Mouse (Mus musculus) kidney, postnatal 25 days (tissue): ENCODE measurements around the gene Dnmbp.

Experiments used
- DNase-seq, 2 experiments: peaks; one replicate each; pipeline ENCODE4 v3.0.0; 2021; ENCODE audit warnings: mixed read lengths in 2 of 2

Gene Dnmbp

GRCm38 (mm10) chr19:43877364-43877763 lies 62.6 kb downstream of the Dnmbp start:
- no peak for DNase-seq

GRCm38 (mm10) chr19:43875996-43876395 lies 64.0 kb downstream of the Dnmbp start:
- DNase-seq, result no peak

- no peak for DNase-seq
Measured at GRCm38 (mm10) chr19:43874351-43874750, 65.6 kb downstream of the Dnmbp start.

- no peak for DNase-seq
Measured at GRCm38 (mm10) chr19:43870418-43870817, 69.6 kb downstream of the Dnmbp start.

DNA sequence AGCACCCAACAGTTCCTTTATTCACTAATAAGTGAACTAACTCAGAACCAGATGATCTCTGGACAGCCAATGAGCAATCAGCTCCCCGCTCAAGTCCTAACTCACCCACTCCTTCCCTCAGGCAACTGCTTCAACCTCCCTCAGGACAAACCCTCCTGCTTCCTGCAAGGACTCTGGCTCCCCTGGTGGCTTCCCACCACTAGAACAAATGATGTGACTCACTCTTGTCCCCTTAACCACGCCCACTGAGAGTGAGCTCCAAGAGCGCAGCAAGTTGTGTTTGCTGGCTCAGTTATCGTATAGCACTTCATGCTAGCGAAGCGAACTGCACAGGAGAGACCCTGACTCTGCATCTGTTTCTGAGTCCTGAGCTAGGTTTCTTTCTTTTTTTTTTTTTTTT lies 82.6 kb downstream of the Dnmbp start:
- DNase-seq, result no peak

- DNase-seq, result no peak
Measured at GRCm38 (mm10) chr19:43852837-43853545, 87.0 kb downstream of the Dnmbp start.

- DNase-seq, result peak in 1 of 2 experiments; percentile 29
Measured at GRCm38 (mm10) chr19:43851996-43852630, 87.9 kb downstream of the Dnmbp start.

- no peak for DNase-seq
Measured at GRCm38 (mm10) chr19:43850026-43850425, 90.0 kb downstream of the Dnmbp start.

DNA sequence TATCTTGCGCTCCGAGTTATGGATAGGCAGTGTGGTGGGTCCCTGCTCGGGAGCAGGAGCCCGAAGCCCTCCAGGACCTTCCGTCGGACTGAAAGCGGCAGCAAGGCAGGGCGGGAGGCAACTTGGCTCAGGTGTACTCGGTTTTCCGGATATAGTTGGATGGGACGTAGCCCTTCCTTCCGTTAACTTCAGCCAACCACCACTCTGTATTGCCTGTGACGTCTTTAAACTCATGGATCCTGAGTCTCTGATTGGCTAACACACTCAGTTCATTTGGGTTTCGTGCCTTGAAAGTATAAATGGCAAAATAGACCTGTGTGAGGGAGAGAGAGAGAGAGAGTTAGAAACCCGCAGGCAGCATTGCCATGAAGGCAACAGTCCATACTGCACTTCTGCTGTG lies 92.0 kb downstream of the Dnmbp start:
- DNase-seq, result no peak

- no peak for DNase-seq
Measured at GRCm38 (mm10) chr19:43847056-43847455, 92.9 kb downstream of the Dnmbp start.

GRCm38 (mm10) chr19:43845331-43845908 lies 94.6 kb downstream of the Dnmbp start:
- DNase-seq, result peak in 1 of 2 experiments; percentile 5

GRCm38 (mm10) chr19:43843184-43843583 lies 96.8 kb downstream of the Dnmbp start:
- DNase-seq, result peak in 1 of 2 experiments; percentile 34

DNA sequence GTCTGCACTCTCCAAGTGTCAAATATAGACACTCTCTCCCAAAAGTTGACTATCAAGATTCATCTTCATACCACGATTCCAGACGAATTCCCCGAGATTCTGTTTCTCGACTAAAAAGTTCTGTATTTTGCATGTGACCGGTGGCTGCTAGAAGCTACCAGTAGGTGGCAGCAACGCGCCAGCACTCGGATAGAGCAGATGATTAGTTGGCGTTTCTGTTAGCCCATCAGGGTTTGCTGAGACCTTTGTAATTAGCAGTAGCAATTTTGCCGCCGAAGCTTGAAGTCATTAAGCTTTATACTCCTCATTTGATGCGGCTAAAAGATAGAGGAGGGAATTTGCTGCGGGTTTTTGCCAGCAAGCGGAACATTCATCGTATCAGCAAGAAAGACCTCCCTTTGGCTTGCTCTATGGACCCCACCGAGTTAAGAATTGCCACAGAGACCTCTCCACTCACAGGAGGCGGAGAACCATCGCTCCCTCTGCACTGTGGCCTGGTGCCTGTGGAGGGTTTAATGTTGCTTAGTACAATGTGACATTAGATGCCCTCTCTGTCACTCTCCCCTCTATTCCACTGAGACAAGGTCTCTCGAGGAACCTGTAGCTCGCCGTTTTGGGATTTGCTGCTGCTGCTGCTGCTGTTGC lies 107.4 kb downstream of the Dnmbp start:
- DNase-seq, result peak; percentile 73 to 80

- DNase-seq, result no peak
Measured at GRCm38 (mm10) chr19:43826855-43827254, 113.1 kb downstream of the Dnmbp start.

- no peak for DNase-seq
Measured at GRCm38 (mm10) chr19:43815661-43816414, 124.2 kb downstream of the Dnmbp start.

- DNase-seq, result peak; percentile 23 to 45
Measured at GRCm38 (mm10) chr19:43813315-43813714, 126.7 kb downstream of the Dnmbp start.

- DNase-seq, result no peak
Measured at GRCm38 (mm10) chr19:43811419-43811818, 128.6 kb downstream of the Dnmbp start.

- no peak for DNase-seq
Measured at GRCm38 (mm10) chr19:43809331-43809730, 130.7 kb downstream of the Dnmbp start.

- no peak for DNase-seq
Measured at GRCm38 (mm10) chr19:43803866-43804265, 136.1 kb downstream of the Dnmbp start.

- no peak for DNase-seq
Measured at GRCm38 (mm10) chr19:43801427-43802051, 138.5 kb downstream of the Dnmbp start.

- no peak for DNase-seq
Measured at GRCm38 (mm10) chr19:43797216-43797615, 142.8 kb downstream of the Dnmbp start.
